Mouse (Mus musculus) neural tube, embryonic 11.5 days (tissue): Measurements from ENCODE around the gene Aff3. TPM values are rescaled to one million over a fixed set of nuclear protein-coding genes. Genes with fewer than 3 reads are reported as not detected.

Experiments used
- ATAC-seq: fragments of 200-750 bp; cut with Nextera tagmentation; 2 replicates; pipeline ENCODE4 v1.8.0; 2017; ENCODE audit warnings: moderate number of reproducible peaks, mild to moderate bottlenecking, moderate TSS enrichment, moderate library complexity; ENCODE audit not compliant: insufficient read depth, low FRiP score, low TSS enrichment
- DNase-seq: peaks from one replicate; pipeline ENCODE4 v3.0.0-alpha.2; 2015; ENCODE audit warnings: low spot score
- H3K27ac ChIP-seq: fragments of 300-500 bp; sonication (generic); 2 replicates; pipeline ENCODE4 v1.5.1; 2014; ENCODE audit warnings: low read depth, mild to moderate bottlenecking, low read length
- H3K27me3 ChIP-seq: fragments of 300-500 bp; sonication (generic); 2 replicates; pipeline ENCODE4 v1.6.1; 2014; ENCODE audit warnings: mild to moderate bottlenecking, low read length, mixed read lengths; ENCODE audit not compliant: control insufficient read depth, insufficient read depth
- H3K36me3 ChIP-seq: fragments of 300-500 bp; sonication (generic); 2 replicates; pipeline ENCODE4 v1.6.1; 2014; ENCODE audit warnings: mild to moderate bottlenecking, low read length, moderate library complexity, mixed read lengths; ENCODE audit not compliant: control insufficient read depth, insufficient read depth
- H3K4me1 ChIP-seq: fragments of 300-500 bp; sonication (generic); 2 replicates; pipeline ENCODE4 v1.6.1; 2014; ENCODE audit warnings: low read length, mixed read lengths; ENCODE audit not compliant: control insufficient read depth, insufficient read depth
- H3K4me2 ChIP-seq: fragments of 300-500 bp; sonication (generic); 2 replicates; pipeline ENCODE4 v1.6.1; 2014; ENCODE audit warnings: low read depth, mild to moderate bottlenecking, moderate library complexity
- H3K4me3 ChIP-seq: fragments of 300-500 bp; sonication (generic); 2 replicates; pipeline ENCODE4 v1.5.1; 2014; ENCODE audit warnings: low read depth, low read length
- H3K9ac ChIP-seq: fragments of 300-500 bp; sonication (generic); 2 replicates; pipeline ENCODE4 v1.6.1; 2014; ENCODE audit warnings: mild to moderate bottlenecking, low read length
- H3K9me3 ChIP-seq: fragments of 300-500 bp; sonication (generic); 2 replicates; pipeline ENCODE4 v1.6.1; 2016; ENCODE audit warnings: low read length; ENCODE audit not compliant: control insufficient read depth
- WGBS: fragments of 180-500 bp; shearing (Covaris S2); extraction: QIAGEN DNeasy Blood & Tissue Kit; methylation state at CpG from one replicate; pipeline ENCODE4 v1.1.7; 2014; 5-methylcytosine and 5-hydroxymethylcytosine counted together
- polyA plus RNA-seq: library from polyadenylated mRNA; unstranded; fragments of >200 nt; fragmentation: Nextera tagmentation; extraction: Ambion mirVana; gene quantifications from 2 replicates; pipeline ENCODE4 v1.2.1, GENCODE M21; 2014

Aff3 gene
- polyA plus RNA-seq, 1 experiment from 2014 or later: 33.3 TPM

DNA sequence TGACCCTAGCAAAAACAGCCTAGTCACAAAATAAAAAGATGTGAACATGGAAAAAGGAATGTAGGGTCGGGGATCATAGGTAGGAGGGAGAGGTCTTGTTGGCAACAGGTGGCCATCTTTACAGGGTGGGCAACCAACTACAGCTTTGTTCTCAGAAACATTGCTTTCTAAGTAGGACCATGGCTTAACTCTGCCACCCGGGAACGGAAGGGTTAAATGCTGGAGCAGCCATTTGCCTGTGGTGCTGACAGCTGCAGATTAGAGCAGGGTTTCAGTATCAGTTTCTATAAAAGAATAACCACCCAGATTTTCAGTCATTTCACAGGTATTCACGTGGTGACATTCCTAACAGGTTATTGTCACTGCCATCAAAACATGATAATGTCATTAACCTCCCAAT, 317.4 kb downstream of the Aff3 start:
- WGBS: 83% methylated on average over 4 of the region's 4 CpGs
- ATAC-seq: no peak
- H3K27ac ChIP-seq: no peak overlapping the region
- H3K9ac ChIP-seq: no peak overlapping the region
- H3K4me1 ChIP-seq: no peaks in the 10 kb centered on the region
- no peaks in the 10 kb centered on the region for H3K36me3 ChIP-seq
- no peaks in the 10 kb centered on the region for H3K27me3 ChIP-seq
- H3K4me2 ChIP-seq: no peak overlapping the region
- no peak overlapping the region for H3K4me3 ChIP-seq
- no peak for DNase-seq
- H3K9me3 ChIP-seq: no peaks in the 10 kb centered on the region

DNA sequence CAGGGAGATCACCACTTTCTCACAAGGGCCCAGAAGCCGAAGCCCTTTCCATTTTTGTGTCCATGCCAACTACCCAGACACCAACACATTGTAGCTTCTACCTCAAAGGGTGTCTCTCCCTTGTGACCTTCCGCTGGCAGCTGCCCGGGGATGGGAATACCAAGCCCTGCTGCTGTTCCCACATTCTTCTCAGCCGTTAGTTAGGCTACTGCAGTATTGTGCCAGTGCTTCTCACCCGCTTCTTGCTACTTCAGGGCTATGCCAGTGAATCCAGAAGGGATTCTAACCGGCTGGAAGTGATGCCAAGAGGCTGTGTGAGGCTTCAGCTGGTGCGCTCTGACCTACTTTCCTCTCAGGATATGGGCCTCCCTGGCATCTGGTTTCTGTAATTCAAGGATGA, 330.5 kb downstream of the Aff3 start:
- Histone ChIP-seq H3K9me3 (no peaks in the 10 kb centered on the region), H3K4me1 (no peaks in the 10 kb centered on the region), H3K27ac (no peak overlapping the region), H3K36me3 (no peaks in the 10 kb centered on the region), H3K27me3 (no peaks in the 10 kb centered on the region), H3K9ac (no peak overlapping the region), H3K4me3 (no peak overlapping the region), H3K4me2 (no peak overlapping the region)
- no peak for ATAC-seq
- 92% methylated on average over 7 of the region's 7 CpGs for WGBS
- no peak for DNase-seq

- Histone ChIP-seq H3K9ac (no peak overlapping the region), H3K27ac (no peak overlapping the region), H3K36me3 (no peaks in the 10 kb centered on the region), H3K27me3 (no peaks in the 10 kb centered on the region), H3K4me1 (no peaks in the 10 kb centered on the region), H3K4me2 (no peak overlapping the region), H3K9me3 (no peaks in the 10 kb centered on the region), H3K4me3 (no peak overlapping the region)
- ATAC-seq (no peak), DNase-seq (no peak)
- 91% methylated on average over 5 of the region's 5 CpGs for WGBS
Measured at GRCm38 (mm10) chr1:38332919-38333318, 331.8 kb downstream of the Aff3 start.

- Histone ChIP-seq H3K4me2 (no peak overlapping the region), H3K27me3 (no peaks in the 10 kb centered on the region), H3K27ac (no peak overlapping the region), H3K4me3 (no peak overlapping the region), H3K36me3 (no peaks in the 10 kb centered on the region), H3K9ac (no peak overlapping the region), H3K4me1 (no peaks in the 10 kb centered on the region), H3K9me3 (no peaks in the 10 kb centered on the region)
- WGBS: 78% methylated on average over 5 of the region's 5 CpGs
- ATAC-seq (no peak), DNase-seq (no peak)
Measured at GRCm38 (mm10) chr1:38324206-38324605, 340.5 kb downstream of the Aff3 start.

DNA sequence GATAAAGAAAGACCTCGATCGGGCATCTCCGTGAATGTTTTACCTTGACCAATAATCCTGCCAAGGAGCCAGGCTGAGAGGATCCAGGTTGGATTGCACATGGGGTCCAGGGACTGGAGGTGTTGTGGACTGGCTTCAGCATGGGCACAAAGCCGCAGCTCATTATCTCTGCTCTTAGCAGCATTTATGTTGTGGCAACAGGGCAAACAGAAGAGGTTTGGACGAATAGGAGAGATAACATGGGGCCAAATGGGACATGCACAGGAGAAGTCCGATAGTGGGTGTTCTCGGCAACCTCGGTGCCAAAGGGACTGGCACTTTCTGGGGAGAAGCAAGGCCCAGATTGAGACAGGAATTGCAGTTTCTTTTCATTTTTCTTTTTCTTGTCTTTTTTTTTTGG, 342.9 kb downstream of the Aff3 start:
- no peaks in the 10 kb centered on the region for H3K36me3 ChIP-seq
- no peak overlapping the region for H3K9ac ChIP-seq
- H3K27ac ChIP-seq: no peak overlapping the region
- DNase-seq (no peak), ATAC-seq (no peak)
- WGBS: 87% methylated on average over 8 of the region's 8 CpGs
- no peak overlapping the region for H3K4me3 ChIP-seq
- H3K27me3 ChIP-seq: no peaks in the 10 kb centered on the region
- H3K4me2 ChIP-seq: no peak overlapping the region
- H3K4me1 ChIP-seq: no peaks in the 10 kb centered on the region
- H3K9me3 ChIP-seq: no peaks in the 10 kb centered on the region

- no peak overlapping the region for H3K9ac ChIP-seq
- no peak overlapping the region for H3K4me3 ChIP-seq
- no peaks in the 10 kb centered on the region for H3K9me3 ChIP-seq
- H3K4me1 ChIP-seq: no peaks in the 10 kb centered on the region
- no peak overlapping the region for H3K27ac ChIP-seq
- no peak overlapping the region for H3K4me2 ChIP-seq
- DNase-seq: no peak
- H3K27me3 ChIP-seq: no peaks in the 10 kb centered on the region
- H3K36me3 ChIP-seq: no peaks in the 10 kb centered on the region
- 89% methylated on average over 2 of the region's 2 CpGs for WGBS
- ATAC-seq: no peak
Measured at GRCm38 (mm10) chr1:38320971-38321305, 343.8 kb downstream of the Aff3 start.

DNA sequence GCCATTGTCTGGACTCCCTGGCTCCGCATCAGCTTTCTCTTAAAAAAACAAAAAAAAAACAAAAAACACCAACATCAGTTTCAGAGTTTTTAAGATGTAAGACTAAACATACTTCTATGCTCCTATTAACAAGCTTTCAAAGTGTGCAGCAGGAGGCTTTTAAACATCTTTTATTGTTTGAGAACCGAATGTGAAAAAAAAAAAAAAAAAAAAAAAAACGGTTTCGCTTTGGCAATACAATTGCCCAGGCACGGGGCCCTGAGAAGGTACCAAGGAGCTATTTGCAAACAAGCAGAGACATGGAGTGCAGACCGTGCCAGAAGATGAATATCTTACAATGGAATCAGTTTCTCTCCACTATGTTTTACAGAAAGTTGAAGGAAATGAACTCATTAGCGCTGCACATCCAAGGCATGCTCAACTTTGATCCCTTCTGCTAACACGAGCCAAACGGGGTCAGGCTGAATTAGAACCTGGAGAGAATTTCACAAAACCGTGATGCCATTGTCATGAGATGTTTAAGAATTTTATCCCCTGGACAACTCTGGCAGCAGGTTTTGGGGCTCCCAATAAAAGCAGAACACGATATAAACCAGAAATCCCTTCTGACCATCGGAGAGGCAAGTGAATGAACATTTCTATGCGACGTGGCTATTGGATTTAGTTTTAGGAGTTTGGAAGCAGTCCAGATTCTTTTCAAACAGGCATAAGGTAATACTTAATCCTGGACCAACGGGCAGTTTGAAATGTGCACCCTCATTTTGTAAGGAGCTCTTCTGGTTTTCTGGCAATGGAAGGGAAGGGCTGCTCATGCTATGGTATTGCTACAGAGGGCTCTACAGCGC, 344.4 kb downstream of the Aff3 start:
- H3K4me3 ChIP-seq: no peak overlapping the region

GRCm38 (mm10) chr1:38318614-38319013, 346.1 kb downstream of the Aff3 start:
- no peaks in the 10 kb centered on the region for H3K9me3 ChIP-seq
- no peak overlapping the region for H3K4me3 ChIP-seq
- no peak for ATAC-seq
- H3K4me2 ChIP-seq: no peak overlapping the region
- H3K9ac ChIP-seq: no peak overlapping the region
- no peaks in the 10 kb centered on the region for H3K36me3 ChIP-seq
- no peak for DNase-seq
- H3K27me3 ChIP-seq: no peaks in the 10 kb centered on the region
- no peak overlapping the region for H3K27ac ChIP-seq
- WGBS: 89% methylated on average over 2 of the region's 2 CpGs
- no peaks in the 10 kb centered on the region for H3K4me1 ChIP-seq

More for the DNA sequence above, 344.4 kb downstream of the Aff3 start:
- H3K4me2 ChIP-seq: no peak overlapping the region
- ATAC-seq (no peak), DNase-seq (no peak)
- no peak overlapping the region for H3K27ac ChIP-seq
- no peaks in the 10 kb centered on the region for H3K27me3 ChIP-seq
- no peak overlapping the region for H3K9ac ChIP-seq
- H3K4me1 ChIP-seq: no peaks in the 10 kb centered on the region
- H3K9me3 ChIP-seq: no peaks in the 10 kb centered on the region
- 81% methylated on average over 16 of the region's 16 CpGs for WGBS
- no peaks in the 10 kb centered on the region for H3K36me3 ChIP-seq

- no peaks in the 10 kb centered on the region for H3K4me1 ChIP-seq
- no peak overlapping the region for H3K9ac ChIP-seq
- H3K9me3 ChIP-seq: no peaks in the 10 kb centered on the region
- no peaks in the 10 kb centered on the region for H3K36me3 ChIP-seq
- no peaks in the 10 kb centered on the region for H3K27me3 ChIP-seq
- WGBS: 79% methylated on average over 4 of the region's 4 CpGs
- H3K4me2 ChIP-seq: no peak overlapping the region
- H3K27ac ChIP-seq: no peak overlapping the region
- H3K4me3 ChIP-seq: no peak overlapping the region
- no peak for DNase-seq
- no peak for ATAC-seq
Measured at GRCm38 (mm10) chr1:38315992-38316391, 348.8 kb downstream of the Aff3 start.
